Mouse (Mus musculus) adipocyte (in vitro differentiated cells): ENCODE measurements around the gene Pgbd5.
"Not testable (repeated sequence)": the region's sequence is repeated elsewhere in the genome, so short reads cannot be mapped to it uniquely, and the experiment has no call there.

Experiments
- DNase-seq: peaks from one replicate; pipeline ENCODE4 v3.0.0-alpha.2; 2016; ENCODE audit warnings: low spot score

The Pgbd5 gene

DNA sequence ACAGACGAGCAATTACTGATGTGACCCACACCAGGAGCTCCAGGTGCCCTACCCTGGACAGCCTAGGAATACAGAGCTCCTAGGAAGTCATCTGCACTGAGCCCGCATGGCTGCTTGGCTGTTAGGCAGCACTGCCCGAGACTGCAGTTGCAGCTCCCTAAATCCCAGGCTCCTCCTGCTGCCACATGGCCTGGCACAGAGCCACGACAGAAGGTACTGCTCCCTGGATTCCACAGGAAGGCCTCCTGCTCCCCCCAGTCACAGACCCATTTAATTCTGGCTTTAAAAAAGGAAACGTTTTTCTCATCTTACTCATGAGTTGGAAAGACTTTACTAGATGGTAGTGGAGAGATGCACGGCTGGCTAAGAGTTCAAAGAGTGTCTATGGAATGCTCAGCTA is 10.0 kb downstream of the Pgbd5 start:
- DNase-seq, result no peak

DNA sequence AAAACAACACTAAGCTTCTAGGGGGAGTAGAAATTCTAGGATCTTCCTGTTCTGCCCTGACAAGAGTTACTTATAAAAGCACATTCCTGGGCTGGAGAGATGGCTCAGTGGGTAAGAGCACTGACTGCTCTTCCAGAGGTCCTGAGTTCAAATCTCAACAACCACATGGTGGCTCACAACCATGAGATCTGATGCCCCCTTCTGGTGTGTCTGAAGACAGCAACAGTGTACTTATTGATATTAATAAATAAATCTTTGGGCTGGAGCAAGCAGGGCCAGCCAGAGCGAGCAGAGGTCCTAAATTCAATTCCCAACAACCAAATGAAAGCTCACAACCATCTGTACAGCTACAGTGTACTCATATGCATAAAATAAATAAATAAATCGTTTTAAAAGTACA is 10.7 kb downstream of the Pgbd5 start:
- DNase-seq, result not testable (repeated sequence)

DNA sequence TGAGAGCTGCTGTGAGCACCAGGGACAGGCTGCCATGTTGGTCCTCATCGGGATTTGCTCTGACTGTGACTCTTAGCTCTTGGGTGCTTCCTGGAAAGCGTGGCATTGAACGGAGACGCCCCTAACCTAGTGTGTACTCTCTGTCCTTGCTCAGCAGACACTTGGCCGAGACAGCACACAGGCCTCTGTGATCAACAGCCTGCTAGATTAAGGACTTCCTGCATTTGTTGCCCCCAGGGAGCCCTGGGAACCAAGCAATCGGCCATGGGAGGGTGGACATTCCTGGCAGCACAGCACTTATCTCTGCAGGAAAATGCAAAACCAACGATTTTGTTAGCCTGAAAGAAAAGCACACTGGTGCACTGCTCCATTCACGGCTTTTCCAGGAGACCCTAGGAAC is 18.0 kb downstream of the Pgbd5 start:
- no peak for DNase-seq

DNA sequence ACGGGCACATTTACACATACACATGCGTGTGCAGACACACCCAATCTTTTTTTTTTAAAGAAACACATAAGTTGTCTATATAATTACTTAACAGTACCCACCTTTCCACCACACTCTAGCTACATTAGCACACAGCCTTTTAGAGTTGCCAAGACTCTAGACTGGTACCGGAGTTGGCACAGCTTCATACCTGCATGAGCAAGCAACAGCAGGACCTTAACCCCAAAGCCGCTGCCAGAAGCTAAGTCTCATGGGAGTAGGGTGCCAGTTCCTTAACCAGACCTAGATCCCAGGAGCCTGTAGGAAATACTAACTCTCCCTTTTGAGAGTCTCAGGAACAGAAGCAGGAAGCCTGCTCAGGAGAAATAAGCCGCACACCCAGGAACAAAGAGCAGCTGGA is 20.5 kb downstream of the Pgbd5 start:
- DNase-seq, result no peak

DNA sequence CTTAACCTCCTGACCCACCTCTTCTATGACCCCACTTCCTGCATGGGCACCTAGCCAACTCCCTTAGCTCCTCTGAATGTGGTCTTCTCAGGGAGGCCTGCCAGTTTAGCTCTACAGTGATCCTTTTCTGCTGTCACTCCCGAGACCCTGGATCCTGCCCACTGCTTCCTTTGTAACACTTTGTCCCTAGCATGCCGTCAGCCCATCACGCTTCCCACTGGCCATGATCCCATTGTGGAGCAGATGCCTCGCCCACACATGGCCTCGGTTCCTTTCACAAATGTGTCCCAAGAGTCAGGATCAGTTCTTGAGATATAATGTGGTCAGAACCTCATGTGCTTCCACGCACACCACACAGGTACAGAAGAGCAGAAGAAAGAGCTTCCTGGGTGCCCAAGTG is 21.3 kb downstream of the Pgbd5 start:
- no peak for DNase-seq

DNA sequence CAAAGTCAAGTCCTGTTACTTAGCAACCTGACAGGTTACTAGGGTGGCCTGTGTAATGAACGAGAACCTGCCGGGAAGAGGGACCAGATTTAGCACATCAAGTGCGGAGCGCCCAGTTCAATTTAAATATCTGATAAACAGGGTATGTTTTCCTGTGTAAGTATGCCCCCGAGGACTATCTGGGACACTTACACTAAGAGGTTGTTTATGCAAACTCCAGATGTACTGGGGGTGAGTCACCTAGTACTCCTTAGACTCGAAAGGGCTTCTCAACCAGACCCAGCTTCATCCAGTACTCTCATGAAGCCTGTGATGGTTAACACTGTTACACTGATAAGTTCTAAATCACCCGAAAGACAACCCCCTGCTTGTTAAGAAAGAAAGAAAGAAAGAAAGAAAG is 22.8 kb downstream of the Pgbd5 start:
- no peak for DNase-seq

DNA sequence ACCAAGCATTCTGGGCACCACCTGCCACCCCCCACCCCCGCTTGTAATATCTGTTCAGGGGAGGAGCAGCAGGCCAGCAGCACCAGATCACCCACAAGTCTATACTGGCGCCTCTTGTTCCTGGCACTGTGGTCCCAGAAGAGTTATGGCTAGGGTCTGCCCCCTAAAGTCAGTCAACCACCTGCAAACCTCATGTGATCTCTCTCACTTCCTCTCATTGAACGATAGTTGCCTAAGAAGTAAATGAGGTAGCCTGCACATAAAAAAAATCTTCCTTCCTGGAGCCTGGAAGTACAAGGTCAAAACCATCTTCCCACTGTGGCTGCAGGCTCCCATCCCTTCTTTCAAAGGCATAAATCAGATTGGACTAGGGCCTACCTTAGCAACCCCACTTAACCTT is 23.7 kb downstream of the Pgbd5 start:
- DNase-seq, result no peak

DNA sequence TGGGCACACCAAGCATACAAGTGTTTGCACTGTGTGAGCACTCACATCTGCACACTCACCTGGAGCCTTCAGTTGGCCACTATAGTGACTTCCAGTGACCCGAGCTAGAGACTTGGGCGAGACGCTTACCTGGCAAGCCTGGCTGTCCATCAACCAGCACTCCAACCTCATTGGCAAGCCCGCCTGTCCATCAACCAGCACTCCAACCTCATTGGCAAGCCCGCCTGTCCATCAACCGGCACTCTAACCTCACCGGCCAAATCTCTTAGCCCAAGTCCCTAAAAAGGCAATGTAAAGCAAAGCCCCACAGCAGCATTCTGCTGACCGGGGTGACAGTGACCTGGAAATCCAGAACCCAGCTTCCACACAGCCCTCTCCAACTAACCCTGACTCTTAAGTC is 24.5 kb downstream of the Pgbd5 start:
- no peak for DNase-seq

DNA sequence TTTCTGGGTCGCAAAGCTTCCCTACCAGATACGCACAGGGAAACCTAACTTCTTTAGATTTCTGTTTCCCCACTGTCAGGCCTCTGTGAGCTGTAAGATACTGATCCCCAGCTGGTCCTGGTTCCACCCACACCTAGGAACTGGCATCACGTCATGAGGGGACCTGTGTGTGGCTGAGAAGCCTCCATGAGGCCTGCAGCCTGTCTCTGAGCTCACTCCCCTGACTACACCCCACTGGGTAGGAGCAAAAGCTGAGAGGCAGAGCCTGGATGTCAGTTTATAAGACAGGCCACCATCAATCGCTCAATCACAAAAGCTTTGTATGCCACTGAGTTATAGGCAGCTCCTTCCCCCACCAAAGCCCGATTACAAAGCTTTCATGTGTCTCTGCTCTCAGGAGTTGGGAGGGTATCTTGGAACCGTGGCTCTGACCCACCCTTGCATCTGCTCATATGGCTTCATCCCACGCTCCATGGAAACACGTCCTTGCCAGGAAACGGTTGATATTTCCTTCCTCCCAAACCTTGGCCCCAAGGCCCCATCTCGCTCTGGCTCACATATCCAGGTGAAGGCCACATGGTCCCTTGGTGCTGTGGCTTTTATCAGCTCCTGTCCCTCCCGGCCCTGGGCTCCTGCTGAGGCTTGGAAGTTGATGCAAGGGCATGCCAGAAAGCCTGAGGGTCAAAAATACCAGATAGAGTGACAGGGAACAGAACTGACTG is 26.1 kb downstream of the Pgbd5 start:
- no peak for DNase-seq

DNA sequence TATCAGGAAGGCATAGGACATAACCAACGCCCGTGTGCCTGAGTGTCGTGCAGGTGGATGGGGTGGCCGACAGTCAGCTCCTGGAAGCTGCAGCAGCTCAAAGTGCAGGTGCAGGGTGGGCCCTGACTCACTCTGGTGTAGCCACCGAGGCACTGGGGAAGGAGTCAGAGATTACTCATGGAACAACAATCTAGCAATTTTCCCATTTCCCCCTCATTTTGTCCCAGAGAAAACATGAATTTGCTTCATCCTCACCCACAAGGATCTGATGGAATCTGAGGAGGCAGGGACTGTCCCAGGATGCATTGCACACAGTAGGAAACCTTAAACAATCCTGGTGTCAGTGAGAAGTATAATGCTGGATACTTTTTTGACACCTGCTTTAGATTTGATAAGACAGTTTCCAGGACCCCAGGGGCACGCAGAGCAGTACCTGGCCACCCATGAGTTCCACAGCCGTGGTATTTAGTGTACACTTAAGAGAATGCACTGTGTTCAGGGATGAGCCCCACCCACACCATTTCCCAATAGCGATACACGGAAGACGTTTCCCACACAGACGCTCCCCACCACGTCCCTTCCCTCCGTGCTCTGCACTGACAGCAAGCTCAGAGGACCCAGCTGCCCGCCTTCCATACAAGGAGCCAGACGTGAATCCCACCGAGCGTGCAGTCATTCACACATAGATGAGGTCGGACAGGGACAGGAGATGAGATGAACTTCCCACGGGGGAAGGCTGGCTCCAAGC is 26.8 kb downstream of the Pgbd5 start:
- no peak for DNase-seq

DNA sequence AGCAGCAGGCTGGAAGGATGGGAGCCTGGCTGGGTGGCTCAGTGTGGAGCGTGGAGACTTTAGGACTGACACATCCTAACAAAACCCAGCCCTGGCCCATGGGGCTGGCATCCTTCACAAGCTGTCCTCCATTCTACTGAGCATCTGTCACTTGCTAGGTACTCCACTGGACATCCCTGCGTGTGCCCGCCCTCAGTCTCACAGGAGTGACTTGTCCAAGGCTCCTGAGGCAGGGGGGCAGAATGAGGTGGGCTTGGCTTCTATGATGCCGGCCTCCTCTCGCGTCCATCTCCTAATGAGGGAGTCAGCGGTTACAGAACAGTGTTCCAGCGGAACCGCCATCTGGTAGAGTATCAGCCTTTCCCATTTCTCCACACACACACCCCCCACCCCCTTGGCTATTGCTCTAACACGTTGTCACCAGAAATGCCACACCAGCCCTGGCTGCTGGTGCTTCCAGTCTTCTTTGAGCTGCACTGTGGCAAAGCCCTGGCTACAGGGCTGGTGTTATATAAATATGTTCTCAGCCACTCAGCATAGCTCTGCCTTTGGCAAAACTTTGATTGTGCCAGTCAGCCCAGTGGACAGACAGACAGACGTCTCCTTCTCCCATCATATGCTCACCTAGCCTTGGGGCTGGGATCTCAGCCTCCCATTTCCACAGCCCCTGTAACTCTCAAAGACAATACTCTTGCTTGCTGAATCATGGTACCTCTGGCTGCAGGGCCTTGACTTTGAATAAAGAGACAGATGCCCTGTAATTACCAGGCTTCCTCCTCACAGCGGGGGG is 34.8 kb downstream of the Pgbd5 start:
- DNase-seq, result no peak

DNA sequence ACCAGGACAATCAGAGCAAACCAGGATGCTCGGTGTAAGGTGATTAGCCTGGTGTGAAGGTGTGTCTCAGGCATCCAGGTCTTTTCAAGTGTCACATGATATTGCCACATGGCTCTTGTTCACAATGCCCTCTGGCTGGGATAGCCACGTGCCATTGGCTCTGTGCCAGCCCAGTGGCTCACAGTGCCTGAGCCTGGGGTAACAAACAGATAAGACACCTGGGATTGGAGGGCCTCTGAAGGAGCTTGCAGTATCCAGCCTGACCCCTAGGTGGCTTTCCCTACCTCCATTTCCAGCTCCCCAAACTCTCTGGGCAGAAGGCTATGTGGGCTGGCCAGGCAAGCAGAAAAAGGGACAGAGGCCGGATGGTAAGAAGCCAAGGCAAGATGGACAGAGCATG is 35.6 kb downstream of the Pgbd5 start:
- peak; percentile 48 for DNase-seq

DNA sequence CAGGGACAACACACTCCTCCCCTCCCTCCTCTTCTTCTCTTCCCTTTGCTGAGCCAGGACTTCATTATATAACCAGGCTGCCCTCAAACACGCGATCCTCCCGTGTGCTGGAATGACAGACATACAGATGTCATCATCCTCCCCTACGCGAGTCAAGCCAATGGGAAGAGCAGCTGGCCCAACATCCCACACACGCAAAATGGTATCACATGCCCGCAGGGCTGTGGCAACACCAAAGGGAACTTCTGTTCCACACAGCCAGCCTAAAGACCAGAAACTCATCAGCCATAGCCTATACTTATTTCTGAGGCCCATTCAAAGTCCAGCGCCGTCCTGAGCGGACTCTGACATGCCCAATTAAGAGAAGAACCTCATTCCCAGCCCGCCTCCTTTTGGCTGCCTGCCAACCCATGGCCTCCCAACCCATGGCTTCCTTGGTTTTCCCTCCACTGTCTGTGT is 40.0 kb downstream of the Pgbd5 start:
- DNase-seq, result no peak

DNA sequence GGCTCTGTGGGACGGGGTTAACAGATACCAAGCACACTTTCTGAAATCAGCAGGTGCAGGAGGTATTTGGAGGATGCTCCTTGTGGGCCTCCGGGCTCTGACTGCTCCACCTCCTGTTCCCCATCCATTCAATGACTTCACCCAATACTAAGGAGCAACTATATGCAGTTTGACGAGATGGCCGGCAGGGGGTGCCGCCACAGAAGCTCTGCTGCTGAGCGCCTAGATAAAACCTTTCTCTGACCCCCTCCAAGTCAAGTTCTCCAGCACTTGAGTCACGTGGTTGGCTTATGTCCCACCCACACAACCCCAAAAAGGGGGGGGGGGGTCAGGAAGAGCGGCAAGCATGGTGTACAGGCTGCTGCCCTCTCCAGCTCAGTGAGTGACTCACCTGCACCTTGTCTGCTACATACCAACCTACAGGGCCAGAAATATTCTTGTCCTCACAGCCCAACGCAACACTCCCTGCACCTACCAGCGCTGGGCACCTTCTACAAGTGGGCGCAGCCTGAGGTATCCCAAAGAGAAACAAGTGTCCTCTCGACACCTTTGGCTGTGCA is 40.5 kb downstream of the Pgbd5 start:
- DNase-seq, result peak; percentile 16

DNA sequence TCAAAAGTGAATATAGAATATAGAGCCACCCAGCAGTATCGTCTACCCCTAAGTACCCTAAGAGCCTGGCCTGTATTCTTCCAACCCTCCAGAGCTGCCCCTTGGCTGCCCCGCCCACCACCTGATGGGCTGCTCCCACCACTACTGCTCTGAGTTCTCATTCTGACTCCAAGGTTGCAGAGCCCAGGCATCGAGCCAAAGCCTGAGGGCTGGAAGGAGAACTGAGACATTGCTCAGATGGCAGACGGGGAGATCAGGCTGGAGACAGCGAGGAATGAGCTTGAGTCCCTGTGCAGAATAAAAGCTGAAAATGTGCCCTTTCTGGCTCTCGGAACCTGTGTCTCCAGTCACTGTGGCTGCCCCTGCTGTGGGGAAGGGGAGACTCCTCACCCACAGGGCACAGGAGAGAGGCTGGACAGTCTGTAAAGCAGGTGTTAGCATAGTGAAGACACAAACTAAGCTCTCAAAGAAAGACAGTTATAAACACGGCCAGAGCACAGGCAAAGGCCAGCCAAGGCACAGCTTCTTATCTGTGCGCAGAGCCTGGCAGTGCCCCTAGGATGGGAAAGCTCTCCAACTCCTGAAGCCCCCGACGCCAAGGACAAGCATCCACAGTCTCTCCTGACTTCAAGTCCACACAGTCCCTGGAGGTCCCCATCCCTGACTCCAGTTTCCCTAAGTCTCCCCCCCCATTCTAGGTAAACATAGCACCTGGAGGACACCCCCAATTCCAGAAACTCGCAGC is 42.0 kb downstream of the Pgbd5 start:
- DNase-seq, result peak; percentile 26

DNA sequence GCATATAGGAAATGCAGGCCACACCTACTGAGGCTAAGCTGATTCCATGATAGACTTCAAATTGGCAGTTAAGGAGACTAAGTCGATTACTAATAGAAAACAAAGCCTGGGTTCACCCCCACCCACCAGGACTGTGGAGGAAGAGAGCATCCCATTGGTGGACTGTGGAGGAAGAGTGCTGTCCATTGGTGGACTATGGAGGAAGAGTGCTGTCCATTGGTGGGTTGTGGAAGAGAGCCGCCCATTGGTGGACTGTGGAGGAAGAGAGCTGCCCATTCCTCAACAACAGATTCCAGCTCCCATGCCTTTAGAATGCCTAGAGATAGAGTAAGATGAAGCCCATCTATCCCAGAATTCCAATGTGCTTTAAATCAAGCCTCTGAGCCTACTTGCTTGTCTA is 42.9 kb downstream of the Pgbd5 start:
- DNase-seq, result no peak

DNA sequence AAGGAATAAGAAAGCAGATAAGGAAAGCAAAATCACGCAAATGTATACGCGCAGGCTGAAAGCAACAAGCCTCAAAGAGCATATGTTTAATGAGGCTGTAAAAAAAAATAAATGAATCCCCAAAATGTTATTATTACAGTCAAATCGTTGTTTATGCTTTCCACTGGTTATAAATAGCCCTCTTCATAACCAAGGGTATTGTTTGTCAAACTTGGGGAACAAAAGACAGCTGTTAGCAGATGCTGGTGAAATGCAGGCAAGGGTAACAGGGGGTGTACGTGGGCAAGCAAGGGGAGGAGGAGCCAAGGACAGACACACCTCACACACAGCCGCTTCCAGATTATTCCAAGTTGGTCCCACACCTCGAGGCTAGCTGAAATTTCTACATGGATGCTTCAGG is 44.1 kb downstream of the Pgbd5 start:
- no peak for DNase-seq

DNA sequence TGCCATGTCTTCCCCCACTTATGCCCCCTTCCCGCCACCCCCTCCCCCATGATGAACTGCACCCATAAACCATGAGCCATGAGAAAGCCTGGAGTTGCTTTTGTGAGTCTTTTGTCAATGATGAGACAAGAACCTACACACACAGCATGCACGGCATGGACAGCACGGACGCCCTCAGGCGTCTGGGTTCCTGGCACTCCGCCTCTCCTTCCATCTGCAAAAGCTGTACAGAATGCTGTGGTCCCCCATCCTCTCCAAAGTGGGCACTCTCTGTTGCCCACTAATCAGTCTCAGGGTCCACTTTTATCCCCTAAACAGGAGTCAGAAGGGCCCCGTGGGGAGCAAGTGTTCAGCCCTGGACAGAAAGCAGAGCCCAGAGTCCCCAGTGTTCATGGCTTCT is 44.5 kb downstream of the Pgbd5 start:
- DNase-seq, result no peak

DNA sequence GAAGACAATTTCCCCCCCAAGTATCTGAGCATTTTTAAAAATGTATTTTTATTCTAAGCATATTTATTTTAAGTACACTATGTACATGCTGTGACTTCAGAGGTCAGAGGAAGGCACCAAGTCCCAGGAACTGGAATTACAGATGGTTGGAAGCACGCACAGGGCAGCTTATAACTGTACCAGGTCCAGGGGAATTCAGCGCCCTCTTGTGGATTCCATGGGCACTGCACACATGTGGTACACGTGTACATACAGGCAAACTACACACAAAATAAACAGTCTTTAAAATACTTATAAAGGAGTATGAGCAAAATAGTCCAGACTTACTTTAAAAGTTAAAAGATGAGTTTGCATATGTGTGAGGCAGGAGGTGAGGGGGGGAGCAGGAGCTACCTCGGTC is 45.5 kb downstream of the Pgbd5 start:
- DNase-seq, result no peak

DNA sequence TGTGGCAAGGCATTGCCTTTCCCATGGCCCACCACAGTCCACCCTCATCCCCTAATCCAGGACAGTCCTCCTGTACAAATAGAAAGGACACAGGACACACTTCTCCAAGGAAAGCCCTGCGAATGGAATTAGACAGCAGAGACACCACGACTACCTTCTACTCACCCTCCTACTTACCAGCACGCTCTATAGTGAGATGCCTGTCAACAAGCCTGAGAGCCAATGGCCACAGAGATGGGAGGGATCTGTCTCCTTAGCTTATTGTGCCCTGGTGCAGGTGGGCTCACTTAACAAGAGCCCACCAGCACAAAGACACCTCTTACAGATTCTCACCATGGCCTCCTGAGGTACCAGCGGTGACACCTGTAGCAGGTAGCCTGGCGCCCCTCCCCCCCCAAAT is 46.4 kb downstream of the Pgbd5 start:
- no peak for DNase-seq

DNA sequence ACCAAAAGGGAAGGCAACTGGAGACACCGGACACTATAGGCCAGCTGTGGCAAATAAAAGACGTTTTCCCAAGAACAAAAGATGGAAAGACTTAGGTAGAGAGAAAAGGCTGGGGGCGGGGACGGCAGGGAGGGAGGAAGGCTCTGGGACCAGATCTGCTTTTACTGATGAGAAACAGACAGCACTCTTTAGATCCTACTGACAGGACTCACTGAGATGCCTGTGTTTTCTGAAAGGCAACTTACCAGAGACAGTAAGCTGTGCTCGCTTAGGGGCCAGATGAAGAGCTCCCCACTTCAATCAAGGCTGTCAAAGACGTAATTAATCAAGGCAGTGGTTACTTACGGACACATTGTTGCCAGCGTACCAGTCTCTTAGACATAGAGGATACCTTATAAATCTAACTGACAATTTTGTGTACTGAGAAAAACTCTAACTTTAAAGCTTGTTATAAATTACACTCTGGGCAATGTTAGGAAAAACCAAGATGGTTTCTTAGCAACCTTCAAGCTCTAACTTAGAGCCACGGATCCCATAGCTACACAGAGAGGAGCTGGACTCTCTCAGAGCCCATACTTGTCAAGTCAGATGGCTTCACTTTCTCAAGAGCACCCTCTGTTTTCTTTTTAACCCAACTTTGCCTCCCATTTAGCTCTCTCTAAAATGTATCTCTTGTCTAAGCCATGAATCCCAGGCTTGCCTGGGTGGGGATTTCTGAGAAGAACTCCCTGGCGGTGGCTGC is 47.0 kb downstream of the Pgbd5 start:
- no peak for DNase-seq
